Mouse (Mus musculus) duodenum, adult 2 months (tissue): Measurements from ENCODE around the gene Dusp21. TPM values are rescaled to one million over a fixed set of nuclear protein-coding genes. Genes with fewer than 3 reads are reported as not detected.

Source experiments
- polyA plus RNA-seq: library from polyadenylated mRNA; depleted of rRNA; stranded (reverse); fragments of >200 nt; gene quantifications from 2 replicates; pipeline ENCODE4 v1.2.3, GENCODE M21; 2012; ENCODE audit warnings: low replicate concordance; rRNA removed

Dusp21 gene
- polyA plus RNA-seq: not detected in 2 replicates

DNA sequence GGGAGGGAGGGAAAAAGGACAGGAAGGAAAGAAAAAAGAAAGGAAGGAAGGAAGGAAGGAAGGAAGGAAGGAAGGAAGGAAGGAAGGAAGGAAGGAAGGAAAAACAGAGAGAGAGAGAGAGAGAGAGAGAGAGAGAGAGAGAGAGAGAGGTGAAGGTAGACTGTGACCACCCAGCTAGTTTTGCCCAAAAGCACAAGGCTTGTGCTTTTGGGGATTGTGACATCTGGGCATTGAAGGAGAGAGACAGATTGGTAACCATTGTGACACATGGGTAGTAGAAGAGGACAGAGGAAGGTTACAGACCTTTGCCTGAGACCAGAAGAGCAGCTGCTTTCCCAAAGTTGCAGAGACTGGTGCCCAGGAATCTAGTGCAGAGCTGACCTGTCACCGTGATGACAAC is at the start of gene Dusp21:
Dusp21 (plus strand) TSS at position 301 of the 400 bp plus-strand sequence.

DNA sequence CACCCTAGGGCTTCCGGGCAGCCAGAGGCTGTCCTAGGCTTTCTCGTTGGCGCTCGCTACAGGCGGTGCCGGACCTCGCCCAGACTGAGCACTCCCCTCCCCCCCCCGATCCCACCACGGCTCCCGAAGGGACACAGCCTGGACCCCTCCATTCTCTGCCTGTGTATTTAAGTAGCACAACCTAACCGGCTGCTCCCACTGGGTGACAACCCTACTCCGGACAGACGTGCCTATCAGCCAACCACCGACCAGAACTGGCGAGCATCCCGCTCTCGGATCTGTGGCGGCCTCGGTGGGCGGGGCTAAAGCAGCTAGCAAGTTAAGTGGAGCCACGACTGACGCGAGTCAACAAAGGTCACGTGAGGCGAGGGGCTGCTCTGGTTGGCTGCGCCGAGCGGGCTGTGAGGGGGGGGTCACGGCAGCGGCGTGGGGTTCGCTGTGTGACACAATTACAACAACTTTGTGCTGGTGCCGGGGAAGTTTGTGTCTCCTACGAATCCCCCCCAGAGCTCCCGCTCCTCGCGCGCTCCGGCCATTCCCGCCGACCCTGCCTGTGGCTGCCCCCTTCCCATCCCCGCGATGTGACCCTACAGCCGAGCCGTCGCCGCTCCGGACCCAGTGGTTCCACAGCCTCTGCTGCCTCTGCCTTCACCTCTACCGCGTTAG is 16.7 kb downstream of the Dusp21 start, which contains the start of gene Kdm6a:
Kdm6a (plus strand) TSS at position 384 of the 666 bp plus-strand sequence.

Other genes with a start within 250 kb of the Dusp21 start
- gene Kdm6a, start 16.7 kb downstream of the Dusp21 start, polyA plus RNA-seq: 0.74 and 5.0 TPM in 2 replicates